Mouse (Mus musculus) natural killer cell, adult 2 months (primary cell): ENCODE results near the gene Pttg1.

Source experiments
- DNase-seq, 2 experiments: peaks; one replicate each; pipeline ENCODE4 v3.0.0; 2022; ENCODE audit warnings: low spot score in 2 of 2

The Pttg1 gene

DNA sequence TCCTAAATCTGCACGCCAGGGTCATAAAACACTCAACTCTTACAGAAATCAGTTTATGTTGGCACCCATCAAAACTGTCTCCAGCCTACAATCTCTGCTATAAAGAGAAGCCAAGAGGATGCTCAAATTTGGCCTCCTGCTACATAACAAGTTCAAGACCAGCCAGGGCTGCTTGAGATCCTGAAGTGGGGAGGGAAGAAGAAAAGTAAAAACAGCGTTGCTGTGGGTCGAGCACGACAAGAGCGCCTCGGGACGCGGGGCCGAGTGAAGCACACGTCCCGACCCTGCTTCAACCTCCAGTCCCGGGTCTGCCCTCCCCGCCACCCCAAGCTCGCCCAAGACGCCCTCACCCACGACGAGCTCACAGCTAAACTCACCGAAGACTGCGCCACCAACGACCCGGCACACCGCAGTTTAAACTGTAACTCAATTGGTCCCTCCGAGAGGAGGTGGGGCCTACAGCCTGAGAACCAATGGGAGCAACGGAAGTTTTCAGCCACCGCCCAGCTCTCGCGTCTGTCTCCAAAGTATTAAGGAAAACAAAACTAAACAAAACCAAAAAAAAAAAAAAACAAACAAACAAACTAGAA is at the start of gene Pttg1:
Pttg1 (minus strand) TSS at position 428 of the 590 bp plus-strand sequence.
- DNase-seq, result peak; percentile 73 to 79

- DNase-seq, result no peak
These were observed 48.2 kb upstream of the Pttg1 start, which contains the start of gene C1qtnf2 for GRCm38 (mm10) chr11:43474225-43474774. TSS of gene C1qtnf2 (plus strand) at chr11:43474276.

DNA sequence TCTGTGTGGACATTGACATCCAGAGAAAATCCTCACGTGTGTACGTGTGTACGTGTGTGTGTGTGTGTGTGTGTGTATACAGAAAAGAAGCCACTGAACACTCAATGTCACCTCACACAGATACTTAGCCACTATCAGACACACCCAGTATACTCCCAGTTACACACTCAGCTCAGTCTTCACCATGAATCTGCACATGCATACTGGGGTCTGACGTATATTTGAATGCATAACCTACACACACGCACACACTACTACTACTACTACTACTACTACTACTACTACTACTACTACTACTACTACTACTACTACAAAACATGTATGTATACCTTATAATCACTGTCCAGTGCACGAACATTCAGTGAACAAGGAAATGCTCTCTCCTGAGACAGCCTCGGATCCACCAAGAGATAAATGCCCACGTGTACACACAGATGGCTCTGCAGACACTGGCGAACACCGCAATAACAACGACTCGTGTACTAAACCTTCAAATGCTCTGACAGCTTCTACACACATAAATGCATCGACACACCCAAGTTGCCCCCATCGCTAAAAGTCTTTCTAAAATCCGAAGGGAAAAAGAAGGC is 47.7 kb upstream of the Pttg1 start:
- no peak for DNase-seq

DNA sequence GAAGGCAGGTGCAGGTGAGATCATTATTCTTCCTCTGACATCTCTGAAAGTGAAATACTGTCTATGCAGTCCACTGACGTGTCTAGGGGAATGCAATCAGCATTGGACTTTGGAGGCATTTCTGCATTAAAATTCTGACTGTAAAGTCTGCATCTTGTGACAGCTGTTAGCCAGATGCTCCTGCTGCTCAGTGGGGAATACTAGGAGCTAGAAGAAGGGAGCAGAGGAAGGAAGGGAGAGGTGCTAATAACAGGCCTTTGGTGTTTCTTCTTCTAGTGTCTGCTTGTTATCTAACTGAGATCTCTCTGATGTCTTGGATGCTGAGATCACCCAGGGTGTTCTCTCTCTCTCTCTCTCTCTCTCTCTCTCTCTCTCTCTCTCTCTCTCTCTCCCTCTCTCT is 47.1 kb upstream of the Pttg1 start:
- DNase-seq, result no peak

- DNase-seq, result no peak
These were observed 45.1 kb upstream of the Pttg1 start for GRCm38 (mm10) chr11:43470881-43471820.

GRCm38 (mm10) chr11:43470118-43470517 is 44.1 kb upstream of the Pttg1 start:
- DNase-seq, result no peak

DNA sequence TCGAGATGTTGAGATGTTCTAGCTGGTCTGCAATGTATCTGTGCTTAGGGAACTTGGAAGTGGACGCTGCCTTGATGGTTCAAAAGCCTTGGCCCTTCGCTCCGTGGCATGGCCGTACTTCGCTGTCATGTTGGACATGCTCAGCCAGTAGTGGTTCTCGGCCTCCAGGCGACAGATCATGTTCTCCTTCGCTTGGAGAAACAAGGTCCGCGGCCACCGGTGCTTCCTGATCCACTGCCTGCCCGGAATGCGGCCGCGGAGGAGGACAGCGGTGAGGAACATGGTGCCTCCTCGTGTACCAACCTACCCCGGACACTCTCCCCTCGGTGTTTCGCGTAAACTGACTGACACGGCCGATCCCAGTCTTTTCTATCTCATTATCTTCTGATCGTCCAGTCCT is 37.2 kb upstream of the Pttg1 start:
- no peak for DNase-seq

GRCm38 (mm10) chr11:43452266-43452665 is 26.2 kb upstream of the Pttg1 start:
- no peak for DNase-seq

- DNase-seq, result no peak
These were observed 25.3 kb upstream of the Pttg1 start for GRCm38 (mm10) chr11:43451322-43451721.

GRCm38 (mm10) chr11:43449916-43450315 is 23.9 kb upstream of the Pttg1 start:
- no peak for DNase-seq

DNA sequence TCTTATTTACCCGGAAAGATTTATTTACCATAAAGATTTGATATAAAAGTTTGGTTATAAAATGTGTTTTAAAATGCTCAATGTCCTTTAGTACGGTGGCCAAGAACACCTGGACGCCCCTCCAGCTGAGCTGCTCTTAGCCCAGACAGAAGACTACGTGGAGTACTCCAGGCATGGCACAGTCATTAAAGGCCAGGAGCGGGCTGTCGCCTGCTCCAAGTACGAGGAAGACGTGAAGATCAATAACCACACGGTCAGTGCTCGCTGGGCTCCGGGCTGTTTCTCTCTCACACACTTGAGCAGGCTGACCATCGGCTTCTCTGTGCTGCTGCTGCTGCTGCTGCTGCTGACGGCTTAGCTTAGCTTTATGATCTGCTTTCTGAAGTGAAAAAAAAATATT is 17.1 kb upstream of the Pttg1 start:
- DNase-seq, result no peak

- DNase-seq, result no peak
These were observed 15.1 kb upstream of the Pttg1 start for GRCm38 (mm10) chr11:43441121-43441520.

DNA sequence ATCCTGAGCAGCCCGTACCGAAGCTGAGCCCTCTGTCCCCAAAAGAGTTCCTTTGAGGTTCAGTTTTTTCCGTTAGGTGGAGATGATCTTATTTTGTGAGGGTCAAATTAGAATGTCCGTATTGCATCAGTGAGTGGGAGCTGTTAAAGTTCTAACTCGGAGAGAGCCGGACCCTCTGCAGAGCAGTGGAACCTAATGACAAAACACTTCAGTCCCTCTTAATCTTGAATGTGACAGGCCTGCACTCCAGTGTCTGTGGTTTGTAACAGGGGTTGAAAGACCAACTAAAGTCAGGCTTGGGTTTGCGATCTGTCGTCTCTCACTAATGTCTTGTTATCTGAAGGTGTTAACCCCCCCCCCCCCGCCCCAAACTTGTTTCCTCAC is 8.0 kb upstream of the Pttg1 start:
- DNase-seq, result peak in 1 of 2 experiments; percentile 18

DNA sequence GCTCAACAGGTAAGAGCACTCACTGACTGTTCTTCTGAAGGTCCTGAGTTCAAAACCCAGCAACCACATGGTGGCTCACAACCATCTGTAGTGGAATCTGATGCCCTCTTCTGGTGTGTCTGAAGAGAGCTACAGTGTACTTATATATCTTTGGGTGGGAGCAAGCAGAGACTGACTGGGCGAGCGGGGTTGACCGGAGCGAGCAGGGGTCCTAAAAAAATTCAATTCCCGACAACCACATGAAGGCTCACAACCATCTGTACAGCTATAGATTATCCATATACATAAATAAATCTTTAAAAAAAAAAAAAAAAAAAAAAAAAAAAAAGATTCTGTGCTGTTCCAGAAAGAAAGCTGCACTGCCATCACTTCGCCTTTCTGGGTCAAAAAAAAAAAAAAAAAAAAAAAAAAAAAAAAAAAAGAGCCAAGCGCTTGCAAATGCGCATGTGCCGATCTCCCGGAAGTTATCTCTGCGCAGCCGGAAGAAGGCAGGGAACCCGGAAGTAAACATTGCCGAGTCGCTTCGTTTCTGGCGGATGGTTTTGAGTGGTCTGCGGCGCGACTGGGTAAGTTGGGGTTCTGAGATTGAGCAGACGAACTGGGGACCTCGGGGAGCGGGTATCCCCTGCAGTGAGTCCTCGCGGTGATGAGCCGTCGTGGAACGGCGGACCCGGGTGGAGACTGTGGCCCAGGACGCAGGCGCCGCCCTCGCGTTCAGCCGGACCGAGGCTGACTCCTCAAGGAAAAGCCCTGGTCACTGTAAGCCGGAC is 7.4 kb upstream of the Pttg1 start, which contains the start of gene Slu7:
Slu7 (plus strand) TSS at position 491 of the 770 bp plus-strand sequence.
- peak; percentile 69 to 79 for DNase-seq

GRCm38 (mm10) chr11:43426414-43426884 is 398 bp upstream of the Pttg1 start:
- no peak for DNase-seq

DNA sequence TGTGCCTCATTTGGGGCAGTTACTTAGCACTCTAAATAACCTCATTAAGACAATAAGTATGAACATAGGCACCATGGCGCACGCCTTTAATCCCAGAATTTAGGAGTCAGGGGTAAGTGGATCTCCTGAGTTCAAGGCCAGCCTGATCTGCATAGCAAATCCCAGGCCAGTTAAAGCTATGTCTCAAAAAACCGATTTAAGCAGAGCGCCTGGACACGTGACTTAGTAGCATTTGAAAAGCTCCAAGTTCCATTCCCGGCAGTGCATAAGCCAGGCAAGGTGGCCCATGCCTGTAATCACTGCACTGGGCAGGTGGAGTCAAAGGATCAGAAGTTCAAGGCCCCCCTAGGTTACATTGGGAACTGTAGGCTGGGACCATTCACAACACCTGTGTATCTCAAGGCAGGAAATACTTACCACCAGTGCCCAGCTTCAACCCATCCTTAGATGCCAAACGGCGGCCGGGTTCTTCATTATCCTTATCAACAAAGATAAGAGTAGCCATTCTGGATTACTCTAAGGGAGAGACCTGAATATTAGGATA is 813 bp downstream of the Pttg1 start:
- DNase-seq, result no peak

DNA sequence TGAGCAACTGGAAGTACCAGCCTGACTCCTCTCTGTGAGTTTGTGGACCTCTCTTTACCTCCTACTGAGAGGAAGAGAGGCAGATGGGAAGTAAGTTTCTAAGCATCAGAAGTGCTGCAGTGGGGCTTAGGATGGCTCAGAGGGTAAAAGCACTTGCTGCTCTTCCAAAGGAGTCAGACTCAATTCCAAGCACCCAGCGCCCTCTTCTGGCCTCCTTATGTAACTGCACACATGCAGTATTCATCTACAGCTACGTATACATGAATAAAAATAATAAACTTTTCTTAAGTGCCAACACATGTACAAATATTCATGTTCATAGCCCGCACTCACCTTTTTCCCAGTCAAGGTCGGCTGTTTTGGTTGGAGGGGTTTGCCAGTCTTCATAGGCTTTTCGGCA is 1.7 kb downstream of the Pttg1 start:
- no peak for DNase-seq

DNA sequence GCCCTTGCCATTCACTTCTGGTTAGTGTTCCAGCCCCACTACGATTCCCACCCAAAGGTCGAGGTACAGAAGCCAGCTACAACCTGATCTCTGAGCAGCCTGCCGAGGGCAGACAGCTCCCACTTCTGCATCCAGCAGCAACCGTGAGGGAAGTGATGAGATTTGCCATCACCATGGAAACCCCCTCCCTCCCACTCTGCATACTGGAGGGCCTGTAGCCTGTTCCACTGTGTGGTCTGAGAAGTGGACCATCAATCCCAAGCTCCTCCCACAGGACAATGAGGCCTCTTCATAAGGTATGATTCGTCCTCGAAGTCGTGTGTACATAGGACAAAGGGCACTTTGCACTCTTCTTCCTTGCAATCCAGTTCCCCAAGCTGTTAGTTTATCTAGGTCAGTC is 8.8 kb downstream of the Pttg1 start:
- DNase-seq, result no peak

GRCm38 (mm10) chr11:43412771-43413451 is 13.1 kb downstream of the Pttg1 start:
- peak; percentile 74 to 77 for DNase-seq

- peak; percentile 76 to 86 for DNase-seq
These were observed 14.6 kb downstream of the Pttg1 start for GRCm38 (mm10) chr11:43411413-43411812.
